Mouse (Mus musculus) intestine, embryonic 16.5 days (tissue): ENCODE results near the gene Kcnh6. TPM values are rescaled to one million over a fixed set of nuclear protein-coding genes. Genes with fewer than 3 reads are reported as not detected.
"Not testable (repeated sequence)": the region's sequence is repeated elsewhere in the genome, so short reads cannot be mapped to it uniquely, and the experiment has no call there.

Experiments
- ATAC-seq: fragments of 200-750 bp; cut with Nextera tagmentation; 2 replicates; pipeline ENCODE4 v1.8.0; 2017; ENCODE audit warnings: moderate TSS enrichment, moderate library complexity
- H3K27ac ChIP-seq: fragments of 300-500 bp; sonication (generic); 2 replicates; pipeline ENCODE4 v1.5.1; 2014; ENCODE audit warnings: mild to moderate bottlenecking, low read length
- H3K27me3 ChIP-seq: fragments of 300-500 bp; sonication (generic); replicated peaks from 2 replicates; pipeline ENCODE4 v1.6.1; 2014; ENCODE audit warnings: low read length, control low read depth, mixed read lengths; ENCODE audit not compliant: control insufficient read depth, insufficient read depth
- H3K36me3 ChIP-seq: fragments of 300-500 bp; sonication (generic); 2 replicates; pipeline ENCODE4 v1.6.1; 2014; ENCODE audit warnings: low read length, control low read depth; ENCODE audit not compliant: control insufficient read depth, insufficient read depth
- H3K4me1 ChIP-seq: fragments of 300-500 bp; sonication (generic); 2 replicates; pipeline ENCODE4 v1.6.1; 2014; ENCODE audit warnings: low read length, control low read depth, mixed read lengths; ENCODE audit not compliant: control insufficient read depth, insufficient read depth
- H3K4me2 ChIP-seq: fragments of 300-500 bp; sonication (generic); 2 replicates; pipeline ENCODE4 v1.6.1; 2014; ENCODE audit warnings: low read depth, low read length, control low read depth
- H3K4me3 ChIP-seq: fragments of 300-500 bp; sonication (generic); 2 replicates; pipeline ENCODE4 v1.5.1; 2014; ENCODE audit warnings: mild to moderate bottlenecking, low read length
- H3K9ac ChIP-seq: fragments of 300-500 bp; sonication (generic); 2 replicates; pipeline ENCODE4 v1.6.1; 2014; ENCODE audit warnings: low read depth, low read length
- H3K9me3 ChIP-seq: fragments of 300-500 bp; sonication (generic); 2 replicates; pipeline ENCODE4 v1.6.1; 2016; ENCODE audit warnings: low read length, control low read depth; ENCODE audit not compliant: control insufficient read depth
- WGBS: fragments of 180-500 bp; shearing (Covaris S2); extraction: QIAGEN DNeasy Blood & Tissue Kit; methylation state at CpG from one replicate; pipeline ENCODE4 v1.1.7; 2014; 5-methylcytosine and 5-hydroxymethylcytosine counted together
- polyA plus RNA-seq: library from polyadenylated mRNA; unstranded; fragments of >200 nt; fragmentation: Nextera tagmentation; extraction: Ambion mirVana; gene quantifications from 2 replicates; pipeline ENCODE4 v1.2.1, GENCODE M21; 2015

The Kcnh6 gene
- polyA plus RNA-seq, 1 experiment from 2014 or later = 2.6 TPM

- ATAC-seq = no peak; the same call in 1 of the 2 replicates
- no peaks in the 10 kb centered on the region for H3K36me3 ChIP-seq
- no peak overlapping the region for H3K9ac ChIP-seq
- H3K9me3 ChIP-seq = no peaks in the 10 kb centered on the region
- H3K4me1 ChIP-seq = 0 out of 2 replicates have a peak, but pooled peaks cover 3% of the 10 kb centered on the region
- H3K4me3 ChIP-seq = no peak overlapping the region
- H3K27ac ChIP-seq = no peak overlapping the region
- no peak overlapping the region for H3K4me2 ChIP-seq
- WGBS = 92% methylated on average over 5 of the region's 5 CpGs
- no peaks in the 10 kb centered on the region for H3K27me3 ChIP-seq
These were observed 19.7 kb downstream of the Kcnh6 start for GRCm38 (mm10) chr11:106027607-106028006.

GRCm38 (mm10) chr11:106032074-106032473 is 24.1 kb downstream of the Kcnh6 start:
- H3K4me2 ChIP-seq, ATAC-seq: not testable (repeated sequence)

DNA sequence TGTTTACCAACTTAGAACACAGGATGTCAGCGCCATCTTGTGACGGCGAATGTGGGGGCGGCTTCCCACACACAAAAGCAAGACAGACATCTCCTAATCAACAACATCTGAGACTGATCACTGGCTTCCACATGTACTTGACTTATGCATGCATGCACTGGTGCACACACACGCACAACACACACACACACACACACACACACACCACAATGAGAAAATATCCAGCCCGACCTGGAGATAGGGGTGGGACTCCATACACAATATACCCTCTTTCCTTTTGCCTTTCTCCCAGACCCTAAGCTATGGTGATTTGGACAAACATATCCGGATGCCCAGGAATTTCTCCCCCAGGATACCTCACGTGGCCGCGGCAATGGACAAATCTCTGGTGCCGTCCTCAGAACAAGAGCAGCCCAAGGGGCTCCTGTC is 25.6 kb downstream of the Kcnh6 start:
- ATAC-seq = 0 out of 2 replicates have a peak, but pooled peaks have one; percentile 14
- H3K36me3 ChIP-seq = no peaks in the 10 kb centered on the region
- peak overlapping the region; percentile 20 for H3K27ac ChIP-seq
- H3K4me2 ChIP-seq = no peak overlapping the region
- no peaks in the 10 kb centered on the region for H3K27me3 ChIP-seq
- H3K9me3 ChIP-seq = no peaks in the 10 kb centered on the region
- peaks cover 12% of the 10 kb centered on the region for H3K4me1 ChIP-seq
- WGBS = 30% methylated on average over 11 of the region's 11 CpGs
- H3K9ac ChIP-seq = peak overlapping the region; percentile 51; the same call in 1 of the 2 replicates
- no peak overlapping the region for H3K4me3 ChIP-seq

More at GRCm38 (mm10) chr11:106032074-106032473, 24.1 kb downstream of the Kcnh6 start:
- not testable (repeated sequence) for H3K4me1 ChIP-seq, H3K9ac ChIP-seq, H3K27me3 ChIP-seq, H3K27ac ChIP-seq, H3K36me3 ChIP-seq, H3K9me3 ChIP-seq
- 41% methylated on average over 1 of the region's 25 CpGs for WGBS
- H3K4me3 ChIP-seq = peak overlapping the region; percentile 37

- no peak for ATAC-seq
- Histone ChIP-seq H3K4me3 (no peak overlapping the region), H3K9ac (no peak overlapping the region), H3K9me3 (no peaks in the 10 kb centered on the region), H3K36me3 (no peaks in the 10 kb centered on the region), H3K27me3 (no peaks in the 10 kb centered on the region), H3K4me2 (no peak overlapping the region), H3K27ac (no peak overlapping the region), H3K4me1 (peaks cover 13% of the 10 kb centered on the region)
- WGBS = 84% methylated on average over 9 of the region's 9 CpGs
These were observed 27.1 kb downstream of the Kcnh6 start for GRCm38 (mm10) chr11:106034986-106035385.

- Histone ChIP-seq H3K27ac (peak within 1 kb of the TSS; percentile 89), H3K27me3 (no peaks in the 10 kb centered on the region), H3K9ac (peak within 1 kb of the TSS; percentile 97), H3K4me3 (peak within 1 kb of the TSS; percentile 99), H3K4me2 (peak within 1 kb of the TSS; percentile 86), H3K36me3 (no peaks in the 10 kb centered on the region), H3K9me3 (no peaks in the 10 kb centered on the region), H3K4me1 (peaks cover 13% of the 10 kb centered on the region)
- ATAC-seq = peak; percentile 99
- under 1% methylated on average over 66 of the region's 66 CpGs for WGBS
These were observed 28.9 kb downstream of the Kcnh6 start, which contains the start of gene Dcaf7 for GRCm38 (mm10) chr11:106036548-106037417. Gene Dcaf7 (plus strand): TSS chr11:106036872.

GRCm38 (mm10) chr11:106037418-106037751 is 29.5 kb downstream of the Kcnh6 start:
- no peaks in the 10 kb centered on the region for H3K9me3 ChIP-seq
- no peaks in the 10 kb centered on the region for H3K27me3 ChIP-seq
- peak overlapping the region; percentile 86 for H3K4me2 ChIP-seq
- ATAC-seq = no peak
- peaks cover 13% of the 10 kb centered on the region for H3K4me1 ChIP-seq
- no peaks in the 10 kb centered on the region for H3K36me3 ChIP-seq
- peak overlapping the region; percentile 97 for H3K9ac ChIP-seq
- H3K4me3 ChIP-seq = peak overlapping the region; percentile 99
- WGBS = under 1% methylated on average over 13 of the region's 13 CpGs
- peak overlapping the region; percentile 89 for H3K27ac ChIP-seq

DNA sequence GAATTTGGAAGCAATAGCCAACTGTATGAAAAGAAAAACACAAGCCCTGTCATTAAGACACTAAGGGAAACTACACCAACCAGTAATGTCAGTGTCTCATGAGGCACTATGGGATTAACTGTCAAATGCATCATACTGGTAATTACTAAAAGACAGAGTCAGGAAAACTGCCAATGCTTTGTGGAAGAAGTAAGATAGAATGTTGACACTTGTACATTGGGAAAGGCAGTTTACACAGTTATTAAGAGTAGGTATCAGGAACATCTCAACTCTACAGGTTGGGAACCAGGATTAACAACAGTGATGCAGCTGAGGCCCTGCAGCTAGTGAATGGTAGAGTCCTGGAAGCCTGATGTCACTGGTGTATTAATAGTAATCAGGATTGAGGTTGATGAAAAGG is 36.4 kb downstream of the Kcnh6 start:
- H3K27me3 ChIP-seq = no peaks in the 10 kb centered on the region
- H3K36me3 ChIP-seq = peaks cover 6% of the 10 kb centered on the region; the same call in 1 of the 2 replicates
- H3K4me1 ChIP-seq = no peaks in the 10 kb centered on the region
- H3K4me3 ChIP-seq = no peak overlapping the region
- H3K4me2 ChIP-seq = no peak overlapping the region
- no peak for ATAC-seq
- H3K9me3 ChIP-seq = no peaks in the 10 kb centered on the region
- H3K27ac ChIP-seq = 0 out of 2 replicates have a peak overlapping the region, but pooled peaks have one; percentile 37
- no peak overlapping the region for H3K9ac ChIP-seq

DNA sequence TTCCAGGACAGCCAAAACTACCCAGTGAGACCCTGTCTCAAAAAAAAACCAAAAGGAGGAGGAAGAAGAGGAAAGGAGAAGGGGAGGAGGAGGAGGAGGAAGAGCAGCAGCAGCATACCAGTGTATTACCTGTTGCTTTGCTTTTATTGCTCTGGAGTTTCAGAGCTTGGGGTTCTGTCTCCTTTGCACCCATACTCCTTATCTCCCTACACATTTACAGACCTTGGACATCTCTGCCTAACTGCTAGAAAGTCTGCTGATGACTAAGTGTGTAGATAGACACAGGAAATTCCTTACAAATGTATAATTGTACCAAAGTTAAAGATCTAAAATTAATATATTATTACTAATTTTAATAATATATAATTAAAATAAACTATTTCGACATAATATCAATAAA is 37.3 kb downstream of the Kcnh6 start:
- no peak overlapping the region for H3K9ac ChIP-seq
- 94% methylated on average over 1 of the region's 1 CpGs for WGBS
- no peak overlapping the region for H3K4me2 ChIP-seq
- no peaks in the 10 kb centered on the region for H3K27me3 ChIP-seq
- peak overlapping the region; percentile 37; the same call in 1 of the 2 replicates for H3K27ac ChIP-seq
- H3K9me3 ChIP-seq = no peaks in the 10 kb centered on the region
- ATAC-seq = peak; percentile 75
- H3K36me3 ChIP-seq = peaks cover 6% of the 10 kb centered on the region; the same call in 1 of the 2 replicates
- no peaks in the 10 kb centered on the region for H3K4me1 ChIP-seq
- no peak overlapping the region for H3K4me3 ChIP-seq

DNA sequence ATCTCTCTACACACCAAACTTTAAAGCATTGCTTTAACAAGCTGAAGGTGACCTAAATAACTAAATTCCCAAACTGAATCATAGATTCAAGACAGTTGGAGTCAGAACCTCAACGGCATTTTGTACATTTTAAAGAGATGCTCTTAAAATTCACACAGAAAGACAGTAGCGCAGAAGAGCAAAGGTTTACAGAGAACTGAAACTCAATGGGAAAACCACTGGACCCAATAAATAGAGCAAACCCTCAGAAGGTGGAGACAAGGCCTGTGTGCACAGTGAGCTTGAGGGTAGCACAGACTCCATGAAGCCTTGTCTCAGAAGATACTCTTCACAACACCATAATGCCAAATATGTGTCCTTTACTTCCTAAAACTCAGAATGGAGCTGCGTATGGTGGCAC is 37.9 kb downstream of the Kcnh6 start:
- H3K9ac ChIP-seq = no peak overlapping the region
- H3K27ac ChIP-seq = no peak overlapping the region
- H3K4me1 ChIP-seq = no peaks in the 10 kb centered on the region
- H3K9me3 ChIP-seq = no peaks in the 10 kb centered on the region
- H3K4me3 ChIP-seq = no peak overlapping the region
- no peak overlapping the region for H3K4me2 ChIP-seq
- H3K27me3 ChIP-seq = no peaks in the 10 kb centered on the region
- peaks cover 6% of the 10 kb centered on the region; the same call in 1 of the 2 replicates for H3K36me3 ChIP-seq
- 94% methylated on average over 3 of the region's 3 CpGs for WGBS
- no peak for ATAC-seq
